Mouse (Mus musculus) cortical plate, adult 2 months (tissue): ENCODE measurements around the gene Adamts9.

Source experiments
- CTCF ChIP-seq: fragments of 200-500 bp; IDR thresholded peaks from 2 replicates; pipeline ENCODE4 v1.5.1; 2011; ENCODE audit warnings: mild to moderate bottlenecking, control low read depth, low read length; ENCODE audit not compliant: insufficient read depth; ENCODE audit errors: extremely low read depth
- POLR2A ChIP-seq: fragments of 200-500 bp; IDR thresholded peaks from 2 replicates; pipeline ENCODE4 v1.6.1; 2011; ENCODE audit warnings: mild to moderate bottlenecking, low read length, control low read depth; ENCODE audit not compliant: insufficient read depth; ENCODE audit errors: extremely low read depth

DNA sequence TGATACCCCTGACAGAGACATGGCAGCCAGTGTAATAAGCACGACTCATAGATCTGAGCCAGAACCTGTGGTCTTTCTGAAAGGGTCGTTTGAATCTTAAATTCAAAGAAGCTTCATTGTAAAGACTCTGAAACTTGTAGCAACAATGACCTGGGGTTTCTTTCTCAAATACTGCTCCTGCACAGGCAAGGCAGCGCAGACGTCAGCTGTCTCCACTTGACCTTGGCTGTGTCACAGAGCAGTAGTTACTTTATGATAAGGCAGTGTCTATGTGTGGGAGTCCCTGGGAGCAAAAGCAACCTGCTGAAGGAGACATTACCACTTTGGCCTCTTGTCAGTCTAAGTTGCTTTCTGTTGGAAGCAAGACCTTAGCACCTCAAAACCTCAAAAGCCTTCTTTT, 96.7 kb downstream of the Adamts9 start:
- TF ChIP-seq CTCF: no peak
- no peak for TF ChIP-seq POLR2A
